Mouse (Mus musculus): Measurements from ENCODE around the gene Mlx. TPM values are rescaled to one million over a fixed set of nuclear protein-coding genes. Genes with fewer than 3 reads are reported as not detected.

Mlx gene
- 37.8 and 42.8 TPM in 2 replicates for polyA plus RNA-seq (2016; fragmentation: Nextera tagmentation; extraction: Ambion mirVana)

DNA sequence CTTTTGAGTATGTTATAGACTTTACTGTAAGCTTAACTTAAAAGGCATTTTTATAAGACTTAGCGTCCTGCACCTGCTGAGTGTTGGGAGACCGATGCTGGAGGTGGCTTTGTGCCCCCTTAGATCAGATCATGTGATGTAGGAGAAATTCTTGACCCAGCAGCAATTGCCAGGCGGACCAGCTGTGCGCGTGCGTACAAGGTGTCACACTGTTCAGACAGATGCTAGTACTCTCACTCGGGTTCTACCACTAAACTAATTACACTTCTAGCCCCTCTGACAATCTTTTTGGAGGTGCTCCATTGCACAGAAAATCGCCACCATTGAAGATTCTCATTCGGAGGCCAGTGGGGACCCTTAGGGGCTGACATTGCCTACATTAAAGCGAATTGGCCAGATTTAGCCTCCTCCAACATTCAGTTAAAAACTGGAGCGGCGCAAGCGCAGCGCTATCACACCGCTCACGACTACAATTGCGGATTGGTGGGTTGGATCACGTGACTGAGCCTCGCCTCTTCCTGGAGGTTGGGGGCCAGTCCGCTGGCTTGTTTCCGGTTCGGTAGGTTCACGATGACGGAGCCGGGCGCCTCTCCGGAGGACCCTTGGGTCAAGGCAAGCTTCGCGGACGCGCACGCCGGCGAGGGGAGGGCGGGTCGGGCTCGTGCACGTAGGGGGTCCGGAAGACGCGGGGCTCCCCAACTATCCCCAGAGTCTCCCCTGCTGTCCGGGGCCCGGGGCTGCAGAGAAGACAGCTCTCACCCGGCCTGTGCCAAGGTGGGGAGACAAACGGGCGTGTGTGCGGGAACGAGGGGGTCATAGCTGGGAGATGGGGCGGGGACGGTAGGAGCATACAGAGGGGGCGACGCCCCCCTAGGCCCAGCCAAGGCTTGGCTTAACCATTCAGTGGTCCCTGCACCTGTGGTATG, at the start of gene Mlx:
Gene Mlx (plus strand): TSS at position 522 of the 926 bp plus-strand sequence.
- Histone ChIP-seq H3K36me3 (peaks cover 51% of the 10 kb centered on the region), H3K4me3 (peak within 1 kb of the TSS; percentile 92), H3K4me1 (peaks cover 34% of the 10 kb centered on the region), H3K9me3 (no peaks in the 10 kb centered on the region), H3K4me2 (replicated peaks) (peak within 1 kb of the TSS; percentile 96), H3K27ac (peak within 1 kb of the TSS; percentile 80), H3K27me3 (no peaks in the 10 kb centered on the region), H3K9ac (peak within 1 kb of the TSS; percentile 84)
- 2% methylated on average over 47 of the region's 52 CpGs for WGBS
- peak; percentile 71 for ATAC-seq (ENCODE audit: insufficient number of reproducible peaks, insufficient read depth, low FRiP score, low TSS enrichment)

DNA sequence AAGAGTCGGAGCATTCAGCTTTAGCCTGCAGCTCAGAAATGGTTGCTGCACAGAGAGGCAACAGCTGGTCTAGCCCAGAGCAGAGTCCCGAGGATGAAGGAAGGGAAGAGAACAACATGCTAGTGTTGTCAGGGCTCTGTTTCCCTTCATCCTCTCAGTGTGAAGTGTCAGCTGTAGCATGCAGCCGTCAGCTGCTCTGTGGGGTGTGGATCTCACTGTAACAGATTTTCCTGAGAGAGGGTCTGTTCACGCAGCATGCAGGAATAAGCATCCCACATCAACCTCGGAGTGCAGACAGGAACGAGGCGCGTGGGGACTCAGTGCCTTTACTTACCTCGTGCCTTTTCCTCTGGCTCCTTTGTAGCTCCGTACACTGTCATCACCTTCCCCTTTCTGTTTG, 49.3 kb upstream of the Mlx start:
- H3K4me2 ChIP-seq (replicated peaks): no peak overlapping the region
- H3K9me3 ChIP-seq: no peaks in the 10 kb centered on the region
- no peak overlapping the region for H3K4me3 ChIP-seq
- no peak for ATAC-seq (ENCODE audit: insufficient number of reproducible peaks, insufficient read depth, low FRiP score, low TSS enrichment)
- no peaks in the 10 kb centered on the region for H3K27me3 ChIP-seq
- H3K27ac ChIP-seq: no peak overlapping the region
- H3K9ac ChIP-seq: no peak overlapping the region
- peaks cover 68% of the 10 kb centered on the region for H3K36me3 ChIP-seq
- 84% methylated on average over 10 of the region's 10 CpGs for WGBS
- H3K4me1 ChIP-seq: no peaks in the 10 kb centered on the region

DNA sequence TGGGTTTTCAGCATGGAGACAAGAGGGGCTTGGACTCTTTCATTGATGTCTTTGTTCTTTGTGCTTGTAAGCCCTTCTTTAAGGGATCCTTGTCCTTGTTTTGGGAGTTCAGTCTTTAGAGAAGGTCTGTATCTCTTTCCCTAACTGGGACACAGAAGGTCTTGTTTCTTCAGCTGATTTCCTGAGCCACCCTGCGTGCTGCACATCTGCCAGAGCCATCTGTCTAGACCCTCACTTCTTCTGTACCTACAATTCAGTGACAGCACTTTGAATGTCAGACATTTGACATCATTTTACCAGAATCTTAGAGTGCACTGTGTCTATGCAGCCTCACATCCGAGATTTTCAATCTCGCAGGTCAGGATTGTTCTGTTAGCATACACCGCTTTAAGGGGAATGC, 41.3 kb upstream of the Mlx start:
- Histone ChIP-seq H3K27me3 (no peaks in the 10 kb centered on the region), H3K4me2 (replicated peaks) (no peak overlapping the region), H3K9ac (no peak overlapping the region), H3K4me3 (no peak overlapping the region), H3K27ac (no peak overlapping the region), H3K36me3 (peaks cover 75% of the 10 kb centered on the region), H3K9me3 (no peaks in the 10 kb centered on the region), H3K4me1 (no peaks in the 10 kb centered on the region)
- WGBS: 90% methylated on average over 4 of the region's 4 CpGs
- ATAC-seq (ENCODE audit: insufficient number of reproducible peaks, insufficient read depth, low FRiP score, low TSS enrichment): no peak

DNA sequence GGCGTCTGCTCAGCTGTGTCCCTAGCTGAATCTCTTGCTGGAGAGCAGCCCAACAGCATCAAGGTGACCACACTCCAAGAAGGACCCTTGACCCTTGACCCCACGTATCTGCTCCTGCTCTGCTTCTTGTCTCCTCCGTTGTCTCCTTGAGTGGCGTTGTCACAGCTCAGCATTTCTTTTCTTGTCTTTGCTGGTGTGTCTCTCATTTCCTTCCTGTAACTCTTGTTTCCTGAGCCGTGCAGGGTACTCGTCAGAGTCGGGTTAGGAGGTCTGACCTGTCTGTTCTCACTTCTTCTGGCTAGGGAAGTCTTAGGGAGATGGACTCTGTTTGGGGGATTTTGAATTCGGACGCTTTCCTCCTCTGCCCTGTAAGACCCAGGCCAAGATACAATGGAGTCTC, 40.6 kb upstream of the Mlx start:
- Histone ChIP-seq H3K4me1 (no peaks in the 10 kb centered on the region), H3K27ac (no peak overlapping the region), H3K9me3 (no peaks in the 10 kb centered on the region), H3K27me3 (no peaks in the 10 kb centered on the region), H3K36me3 (peaks cover 77% of the 10 kb centered on the region), H3K4me3 (no peak overlapping the region), H3K9ac (no peak overlapping the region), H3K4me2 (replicated peaks) (no peak overlapping the region)
- 60% methylated on average over 9 of the region's 9 CpGs for WGBS
- ATAC-seq (ENCODE audit: insufficient number of reproducible peaks, insufficient read depth, low FRiP score, low TSS enrichment): no peak

DNA sequence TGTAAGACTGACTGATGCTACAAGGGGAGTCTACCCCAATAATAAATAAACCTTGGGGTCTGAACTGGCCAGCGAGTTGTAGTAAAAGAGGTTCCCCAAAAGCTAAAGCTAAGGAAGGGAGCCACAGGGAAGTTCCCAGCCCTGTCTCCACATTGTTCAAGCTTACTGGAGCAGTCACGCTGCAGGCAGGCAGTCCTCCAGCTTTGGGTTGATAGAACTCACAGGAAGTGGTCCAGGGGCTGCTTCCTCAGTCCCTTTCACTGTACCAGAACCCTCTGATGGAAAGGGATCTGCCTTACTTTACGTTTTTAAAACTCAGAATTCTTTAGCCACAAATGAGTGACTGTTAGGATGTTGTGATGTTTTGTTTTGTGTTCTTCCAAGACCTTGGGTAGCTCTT, 39.6 kb upstream of the Mlx start:
- WGBS: 82% methylated on average over 3 of the region's 3 CpGs
- H3K27me3 ChIP-seq: no peaks in the 10 kb centered on the region
- no peaks in the 10 kb centered on the region for H3K9me3 ChIP-seq
- H3K4me1 ChIP-seq: no peaks in the 10 kb centered on the region
- peaks cover 71% of the 10 kb centered on the region for H3K36me3 ChIP-seq
- H3K9ac ChIP-seq: no peak overlapping the region
- no peak overlapping the region for H3K27ac ChIP-seq
- no peak overlapping the region for H3K4me3 ChIP-seq
- ATAC-seq (ENCODE audit: insufficient number of reproducible peaks, insufficient read depth, low FRiP score, low TSS enrichment): no peak
- no peak overlapping the region for H3K4me2 ChIP-seq (replicated peaks)

DNA sequence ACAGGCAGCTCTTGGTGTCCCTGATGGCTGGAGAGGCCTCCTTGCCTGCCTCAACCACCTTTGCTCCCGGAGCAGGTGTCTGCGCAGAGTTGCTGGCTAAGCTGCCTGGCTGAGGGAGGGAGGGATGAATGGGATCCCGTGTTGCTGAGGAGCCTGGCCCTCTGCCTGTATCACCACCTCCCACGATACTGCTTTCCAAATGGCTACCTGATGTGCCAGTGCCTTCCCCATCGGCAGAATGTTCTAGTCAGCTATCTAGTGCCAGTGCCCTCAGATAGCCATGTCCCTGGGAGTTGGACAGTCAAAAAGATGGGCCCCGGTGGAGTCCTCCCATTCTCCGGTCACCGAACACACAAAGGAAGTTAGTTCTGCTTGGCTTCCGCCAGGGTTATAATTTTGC, 36.7 kb upstream of the Mlx start:
- ATAC-seq (ENCODE audit: insufficient number of reproducible peaks, insufficient read depth, low FRiP score, low TSS enrichment): no peak
- H3K4me2 ChIP-seq (replicated peaks): no peak overlapping the region
- H3K27me3 ChIP-seq: no peaks in the 10 kb centered on the region
- no peak overlapping the region for H3K9ac ChIP-seq
- 93% methylated on average over 9 of the region's 9 CpGs for WGBS
- H3K36me3 ChIP-seq: peaks cover 52% of the 10 kb centered on the region
- H3K4me1 ChIP-seq: no peaks in the 10 kb centered on the region
- no peak overlapping the region for H3K4me3 ChIP-seq
- H3K27ac ChIP-seq: no peak overlapping the region
- H3K9me3 ChIP-seq: 0 out of 2 replicates have a peak, but pooled peaks cover 6% of the 10 kb centered on the region

DNA sequence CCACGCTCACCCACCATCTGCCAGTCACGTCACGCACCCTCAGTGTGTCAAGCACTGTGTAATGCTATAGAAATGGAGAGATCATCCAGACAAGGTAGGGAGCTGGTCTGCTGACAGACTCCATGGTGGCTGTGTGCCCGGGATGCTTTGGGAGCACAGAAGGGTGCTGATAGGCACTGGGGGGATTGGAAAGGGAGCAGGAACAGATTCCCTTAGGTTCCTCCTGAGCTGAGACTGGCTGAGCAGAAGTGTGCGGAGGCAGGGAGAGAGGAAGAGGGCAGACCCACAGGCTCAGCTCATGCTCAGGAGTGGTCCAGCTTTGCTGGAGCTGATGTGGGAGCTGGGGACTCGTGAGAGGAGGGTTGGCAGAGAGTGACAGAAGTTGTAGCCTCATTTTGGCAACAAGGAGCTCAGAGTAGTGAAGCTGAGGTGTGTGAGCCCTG, 36.0 kb upstream of the Mlx start:
- Histone ChIP-seq H3K9ac (no peak overlapping the region), H3K4me3 (no peak overlapping the region), H3K36me3 (peaks cover 49% of the 10 kb centered on the region), H3K4me2 (replicated peaks) (no peak overlapping the region), H3K4me1 (no peaks in the 10 kb centered on the region), H3K27me3 (no peaks in the 10 kb centered on the region), H3K27ac (no peak overlapping the region), H3K9me3 (0 out of 2 replicates have a peak, but pooled peaks cover 6% of the 10 kb centered on the region)
- ATAC-seq (ENCODE audit: insufficient number of reproducible peaks, insufficient read depth, low FRiP score, low TSS enrichment): no peak
- 90% methylated on average over 6 of the region's 6 CpGs for WGBS

DNA sequence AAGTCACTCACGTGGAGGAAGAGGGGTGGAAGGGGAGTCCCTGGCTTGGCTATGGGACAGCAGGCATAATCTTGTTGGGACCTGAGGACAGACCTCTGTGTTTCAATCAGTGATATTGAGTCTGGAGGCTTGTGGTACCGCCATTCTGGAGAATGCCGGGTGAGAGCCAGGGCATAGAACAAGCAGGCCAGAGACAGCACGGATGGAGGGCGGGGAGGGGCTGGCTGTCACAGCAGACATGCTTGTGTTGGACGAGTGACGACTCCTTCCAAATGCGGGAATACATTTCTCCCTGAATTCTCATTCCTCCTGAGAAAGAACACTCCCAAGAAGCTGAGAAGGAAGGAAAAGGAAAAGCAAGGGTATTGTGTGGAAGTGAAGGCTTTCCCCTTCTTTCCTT, 35.5 kb upstream of the Mlx start:
- no peak overlapping the region for H3K4me2 ChIP-seq (replicated peaks)
- no peaks in the 10 kb centered on the region for H3K4me1 ChIP-seq
- WGBS: 84% methylated on average over 8 of the region's 8 CpGs
- no peak overlapping the region for H3K27ac ChIP-seq
- 0 out of 2 replicates have a peak, but pooled peaks cover 6% of the 10 kb centered on the region for H3K9me3 ChIP-seq
- no peak overlapping the region for H3K9ac ChIP-seq
- ATAC-seq (ENCODE audit: insufficient number of reproducible peaks, insufficient read depth, low FRiP score, low TSS enrichment): no peak
- no peak overlapping the region for H3K4me3 ChIP-seq
- H3K27me3 ChIP-seq: no peaks in the 10 kb centered on the region
- peaks cover 49% of the 10 kb centered on the region for H3K36me3 ChIP-seq

DNA sequence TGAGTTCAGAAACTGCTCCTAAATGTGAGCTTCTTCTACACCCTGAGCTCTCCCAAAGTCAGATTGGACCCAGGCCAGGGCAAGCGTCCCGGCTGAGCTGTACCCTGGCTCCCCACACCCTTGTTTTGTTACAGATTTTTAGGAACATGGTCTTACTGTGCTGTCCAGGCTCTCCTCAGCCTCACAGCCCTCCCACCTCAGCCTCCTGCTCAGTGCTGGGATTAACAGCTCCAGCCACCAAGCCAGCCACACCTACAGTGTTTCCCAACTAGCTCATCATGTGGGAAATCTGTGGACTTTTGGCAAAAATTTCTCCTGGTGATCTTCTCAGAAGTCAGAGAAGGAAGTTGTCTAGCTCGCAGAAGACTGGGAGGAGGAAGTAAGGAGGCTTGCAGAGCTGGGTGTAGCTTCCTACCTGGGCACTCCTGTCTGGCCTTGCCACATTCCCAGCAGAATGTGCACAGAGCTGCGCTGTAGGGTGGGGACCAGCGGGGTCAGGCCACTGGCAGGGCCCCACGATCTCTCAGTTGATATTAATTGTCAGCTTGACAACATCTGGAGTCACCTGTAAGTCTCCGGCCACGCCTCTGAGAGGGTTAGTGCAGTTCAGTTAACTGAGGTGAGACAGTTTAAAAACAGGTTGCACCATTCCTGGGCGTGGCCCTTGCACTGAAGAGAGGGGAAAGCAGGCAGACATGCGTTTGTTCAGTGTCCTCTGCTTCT, 34.2 kb upstream of the Mlx start:
- no peak for ATAC-seq (ENCODE audit: insufficient number of reproducible peaks, insufficient read depth, low FRiP score, low TSS enrichment)
- Histone ChIP-seq H3K27ac (no peak overlapping the region), H3K9ac (no peak overlapping the region), H3K4me2 (replicated peaks) (no peak overlapping the region), H3K9me3 (0 out of 2 replicates have a peak, but pooled peaks cover 6% of the 10 kb centered on the region), H3K36me3 (peaks cover 41% of the 10 kb centered on the region), H3K27me3 (no peaks in the 10 kb centered on the region), H3K4me3 (no peak overlapping the region), H3K4me1 (no peaks in the 10 kb centered on the region)
- 91% methylated on average over 10 of the region's 10 CpGs for WGBS

DNA sequence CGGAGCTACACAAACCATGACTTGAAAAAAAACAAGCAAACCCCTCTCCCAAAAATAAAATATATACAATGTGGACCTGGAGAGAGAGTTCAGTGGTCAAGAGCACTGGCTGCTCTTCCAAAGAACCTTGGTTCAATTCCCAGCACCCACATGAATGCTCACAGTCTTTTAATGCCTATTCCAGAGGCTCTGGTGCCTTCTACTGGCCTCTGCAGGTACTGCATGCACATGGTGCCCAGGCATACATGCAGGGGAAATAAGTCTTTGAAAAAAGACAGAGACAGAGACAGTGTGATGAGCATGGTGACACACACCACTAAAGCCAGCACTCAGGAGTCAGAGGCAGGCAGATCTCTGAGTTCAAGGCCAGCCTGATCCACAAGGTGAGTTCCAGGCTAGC, 33.1 kb upstream of the Mlx start:
- Histone ChIP-seq H3K36me3 (peaks cover 34% of the 10 kb centered on the region), H3K4me3 (no peak overlapping the region), H3K27me3 (no peaks in the 10 kb centered on the region), H3K9me3 (0 out of 2 replicates have a peak, but pooled peaks cover 6% of the 10 kb centered on the region), H3K4me2 (replicated peaks) (no peak overlapping the region), H3K4me1 (no peaks in the 10 kb centered on the region), H3K9ac (no peak overlapping the region), H3K27ac (no peak overlapping the region)
- ATAC-seq (ENCODE audit: insufficient number of reproducible peaks, insufficient read depth, low FRiP score, low TSS enrichment): no peak
- 96% methylated on average over 1 of the region's 1 CpGs for WGBS

DNA sequence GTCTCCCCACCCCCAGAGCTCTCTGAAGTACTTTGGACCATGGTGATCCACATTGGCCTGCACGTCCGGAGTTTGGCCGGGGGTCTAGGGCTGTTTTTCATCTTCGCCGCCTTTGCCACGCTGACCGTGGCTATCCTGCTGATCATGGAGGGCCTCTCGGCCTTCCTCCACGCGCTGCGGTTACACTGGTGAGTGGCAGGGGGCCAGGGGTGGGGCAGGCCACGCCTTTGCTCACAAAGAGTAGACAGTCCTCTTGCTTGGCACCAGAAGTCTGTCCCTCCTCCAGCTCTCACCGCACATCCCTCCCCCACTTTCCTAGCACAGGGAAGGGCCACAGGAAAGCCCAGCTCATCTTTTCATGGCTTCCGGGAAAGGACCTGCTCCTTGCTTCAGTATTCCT, 31.7 kb upstream of the Mlx start:
- Histone ChIP-seq H3K4me2 (replicated peaks) (no peak overlapping the region), H3K9ac (no peak overlapping the region), H3K36me3 (peaks cover 23% of the 10 kb centered on the region), H3K4me3 (no peak overlapping the region), H3K27ac (no peak overlapping the region), H3K9me3 (0 out of 2 replicates have a peak, but pooled peaks cover 6% of the 10 kb centered on the region), H3K4me1 (peaks cover 7% of the 10 kb centered on the region; the same call in 1 of the 2 replicates), H3K27me3 (no peaks in the 10 kb centered on the region)
- 82% methylated on average over 14 of the region's 14 CpGs for WGBS
- no peak for ATAC-seq (ENCODE audit: insufficient number of reproducible peaks, insufficient read depth, low FRiP score, low TSS enrichment)

Measured in embryonic facial prominence, embryonic 12.5 days (tissue).